18 mouse cellular contexts compared by ENCODE assay signal in genomic region chr2:147894213-147894612, GRCm38 (mm10).
DNase-seq lines count a peak whose midpoint lies in the region; ATAC-seq lines count a peak whose summit lies in the region.
"Had no signal": no experiment of that assay in that cellular context is flagged by ENCODE, and none has a peak within 500 bp of the region (broad histone marks: within the 10 kb centered on the region; RNA-seq: fewer than 3 reads in every experiment).

No protein-coding gene starts in this region.

- H3K4me1 ChIP-seq in kidney, embryonic 15.5 days: no peaks in the 10 kb centered on the region
- no peaks in the 10 kb centered on the region for H3K4me1 ChIP-seq in midbrain, embryonic 11.5 days (ENCODE audit: control insufficient read depth, insufficient read depth, low read length)
- no peaks in the 10 kb centered on the region for H3K4me1 ChIP-seq in midbrain, embryonic 16.5 days (ENCODE audit: control insufficient read depth, insufficient read depth, low read length)

- no peak overlapping the region for H3K4me3 ChIP-seq in kidney, embryonic 15.5 days (replicated peaks)
- no peak overlapping the region for H3K4me3 ChIP-seq in midbrain, embryonic 11.5 days (ENCODE audit: low read depth, low read length)
- no peak overlapping the region for H3K4me3 ChIP-seq in midbrain, embryonic 16.5 days (ENCODE audit: low read depth, low read length)

- ATAC-seq in kidney, embryonic 15.5 days (replicated peaks; ENCODE audit: low FRiP score): peak; percentile 52; the same call in 1 of the 2 replicates
- no peak for ATAC-seq in midbrain, embryonic 11.5 days (ENCODE audit: low FRiP score)
- no peak for ATAC-seq in midbrain, embryonic 16.5 days
- ATAC-seq: activated CD4-positive, CD25-positive, alpha-beta regulatory T cell, adult 4 months; CD4-positive, CD25-positive, alpha-beta regulatory T cell, adult 4 months; Patski had no signal

- H3K4me2 ChIP-seq in kidney, embryonic 15.5 days: no peak overlapping the region
- H3K4me2 ChIP-seq in midbrain, embryonic 11.5 days: no peak overlapping the region
- no peak overlapping the region for H3K4me2 ChIP-seq in midbrain, embryonic 16.5 days (ENCODE audit: low read length)

- no peak overlapping the region for H3K9ac ChIP-seq in kidney, embryonic 15.5 days
- H3K9ac ChIP-seq in midbrain, embryonic 11.5 days (ENCODE audit: low read length): no peak overlapping the region
- no peak overlapping the region for H3K9ac ChIP-seq in midbrain, embryonic 16.5 days (ENCODE audit: low read depth, low read length)

- no peaks in the 10 kb centered on the region for H3K9me3 ChIP-seq in kidney, embryonic 15.5 days (replicated peaks)
- H3K9me3 ChIP-seq in midbrain, embryonic 11.5 days (ENCODE audit: control insufficient read depth, low read length): no peaks in the 10 kb centered on the region
- no peaks in the 10 kb centered on the region for H3K9me3 ChIP-seq in midbrain, embryonic 16.5 days (replicated peaks; ENCODE audit: control insufficient read depth, low read length, poor library complexity, severe bottlenecking)

- DNase-seq in kidney, postnatal 14 days: no peak
- peak; percentile 61 for DNase-seq in midbrain, embryonic 11.5 days (ENCODE audit: low spot score, missing footprints)
- DNase-seq: adrenal gland, adult 2 months; adrenal gland, adult 8-10 months; adrenal gland, postnatal 10 days; adrenal gland, postnatal 14 days; adrenal gland, postnatal 25 days; adrenal gland, postnatal 36 days; B cell, adult 2 months; cerebellum, adult 11 months; cerebellum, adult 11-12 months; cerebellum, adult 18-20 months had no signal

- H3K36me3 ChIP-seq in kidney, embryonic 15.5 days: no peaks in the 10 kb centered on the region
- no peaks in the 10 kb centered on the region for H3K36me3 ChIP-seq in midbrain, embryonic 11.5 days (ENCODE audit: control insufficient read depth, insufficient read depth, low read length)
- no peaks in the 10 kb centered on the region for H3K36me3 ChIP-seq in midbrain, embryonic 16.5 days (ENCODE audit: control insufficient read depth, insufficient read depth, low read length)
- H3K36me3 ChIP-seq: G1E had no signal

- WGBS in kidney, embryonic 15.5 days: 35% methylated on average over 1 of the region's 1 CpGs
- WGBS in midbrain, embryonic 11.5 days: 11% methylated on average over 1 of the region's 1 CpGs
- WGBS in midbrain, embryonic 16.5 days: 17% methylated on average over 1 of the region's 1 CpGs

- no peak overlapping the region for H3K27ac ChIP-seq in kidney, embryonic 15.5 days
- H3K27ac ChIP-seq in midbrain, embryonic 11.5 days (ENCODE audit: low read depth, low read length): no peak overlapping the region
- no peak overlapping the region for H3K27ac ChIP-seq in midbrain, embryonic 16.5 days (ENCODE audit: low read length)

- no peaks in the 10 kb centered on the region for H3K27me3 ChIP-seq in kidney, embryonic 15.5 days
- H3K27me3 ChIP-seq in midbrain, embryonic 11.5 days (ENCODE audit: control insufficient read depth, insufficient read depth, low read length): peaks cover 12% of the 10 kb centered on the region
- peaks cover 3% of the 10 kb centered on the region; the same call in 1 of the 2 replicates for H3K27me3 ChIP-seq in midbrain, embryonic 16.5 days (ENCODE audit: control insufficient read depth, insufficient read depth, low read depth, low read length)
